Mouse (Mus musculus): ENCODE data around the gene Hist1h2ap.
"Not testable (repeated sequence)": the region's sequence is repeated elsewhere in the genome, so short reads cannot be mapped to it uniquely, and the experiment has no call there.

DNA sequence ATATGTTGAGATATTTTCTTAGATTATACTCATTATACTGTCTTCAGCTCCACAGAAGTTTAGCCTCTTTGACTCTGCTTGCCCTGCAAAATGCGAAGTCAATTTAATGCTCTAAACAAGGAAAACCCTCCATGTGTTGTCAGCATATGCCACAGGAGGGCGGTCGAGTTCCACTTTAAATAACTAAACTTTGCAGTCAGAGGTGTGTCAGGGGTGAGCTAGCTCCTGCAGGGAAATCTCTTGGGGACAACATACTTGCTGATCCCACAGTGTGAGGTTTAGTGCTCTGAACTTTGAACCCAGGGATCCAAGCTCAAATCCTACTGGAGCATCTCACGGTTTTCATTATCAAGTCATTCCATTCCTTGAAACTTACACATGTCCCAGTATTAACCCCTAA lies 7.2 kb upstream of the Hist1h2ap start:
- not testable (repeated sequence) for TF ChIP-seq TAL1 (conservative IDR thresholded peaks at IDR 0.05; ENCODE audit: low read depth, low read length); CTCF (IDR thresholded peaks at IDR 0.05; ENCODE audit: low read depth, low read length)
